Mouse (Mus musculus): ENCODE measurements at regions not wholly inside any gene's neighbourhood (a gene's known extent, or its start where the extent isn't known, plus 50 kb on each side); places are given as distances from the start of the nearest gene placed in this dataset.
A peak's percentile ranks its signal among the peaks of the same experiment; 100 is the strongest.

DNA sequence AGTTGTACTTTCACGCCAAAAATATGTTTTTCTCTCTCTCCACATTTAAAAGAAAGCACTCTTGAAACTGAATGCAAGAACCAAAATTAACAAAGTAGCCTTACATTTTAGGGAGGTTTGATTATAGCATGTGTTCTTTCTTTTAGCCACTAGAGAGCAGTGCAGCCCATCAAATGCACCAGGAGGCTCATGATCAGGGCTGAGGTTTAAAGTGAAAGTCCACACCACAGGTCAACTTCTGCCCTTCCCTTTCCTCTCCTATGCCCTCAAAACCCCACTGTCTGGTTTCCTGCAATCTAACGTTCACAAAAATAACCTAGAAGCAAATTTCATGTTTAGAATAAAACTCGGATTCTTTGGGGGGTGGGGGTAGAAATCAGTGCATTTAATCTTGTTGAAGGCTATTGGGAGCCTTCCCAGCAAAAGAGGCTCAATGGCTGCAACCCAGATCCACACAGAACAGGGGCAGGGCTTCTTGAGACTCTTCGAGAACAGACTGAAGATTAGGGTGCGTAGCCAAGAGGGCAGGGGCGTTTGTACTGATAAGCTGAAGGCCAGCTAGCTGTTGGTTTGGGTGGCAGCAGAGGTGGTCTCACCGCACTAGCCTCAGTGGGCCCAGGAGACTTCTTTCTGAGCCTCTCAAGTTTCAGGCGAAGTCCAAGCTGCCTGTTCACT is 59.3 kb upstream of the Zfp770 start:
- DNase-seq (ENCODE audit: low spot score in 2 of 2) = peak in 1 of 2 experiments; percentile 8

GRCm38 (mm10) chr2:114259539-114259938 is 58.3 kb upstream of the Zfp770 start:
- no peak for DNase-seq (ENCODE audit: low spot score in 2 of 2)
